Mouse (Mus musculus) adrenal gland, adult 18-20 months (tissue): Measurements from ENCODE around the gene Gabra5. TPM values are rescaled to one million over a fixed set of nuclear protein-coding genes. Genes with fewer than 3 reads are reported as not detected.

Source experiments
- DNase-seq, 2 experiments: peaks; one replicate each; pipeline ENCODE4 v3.0.0; 2021 to 2022; ENCODE audit warnings: low spot score in 2 of 2
- total RNA-seq, 2 experiments: library from RNA; stranded (reverse); gene quantifications; 1 replicate in 1 of 2; 2 replicates in 1 of 2; pipeline ENCODE4 v1.2.3; 2021

Gene Gabra5
- total RNA-seq, 2 experiments from 2014 or later: 0.17 to 0.22 TPM

DNA sequence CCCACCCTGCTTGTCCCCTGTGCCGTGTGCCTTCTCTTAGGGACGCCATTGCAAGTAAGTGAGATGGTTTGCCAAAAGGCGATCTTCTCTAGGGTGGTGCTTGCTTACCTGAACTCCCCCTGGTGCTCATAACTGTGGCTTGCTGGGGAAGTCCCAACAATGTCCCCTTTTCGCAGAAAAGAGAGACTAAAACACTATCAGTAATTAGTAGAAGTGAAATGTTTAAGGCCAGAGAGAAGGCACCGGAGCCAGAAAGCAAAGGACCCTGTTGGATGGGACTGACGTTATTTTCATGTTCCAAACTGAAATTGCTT, 122.6 kb downstream of the Gabra5 start:
- DNase-seq: no peak

DNA sequence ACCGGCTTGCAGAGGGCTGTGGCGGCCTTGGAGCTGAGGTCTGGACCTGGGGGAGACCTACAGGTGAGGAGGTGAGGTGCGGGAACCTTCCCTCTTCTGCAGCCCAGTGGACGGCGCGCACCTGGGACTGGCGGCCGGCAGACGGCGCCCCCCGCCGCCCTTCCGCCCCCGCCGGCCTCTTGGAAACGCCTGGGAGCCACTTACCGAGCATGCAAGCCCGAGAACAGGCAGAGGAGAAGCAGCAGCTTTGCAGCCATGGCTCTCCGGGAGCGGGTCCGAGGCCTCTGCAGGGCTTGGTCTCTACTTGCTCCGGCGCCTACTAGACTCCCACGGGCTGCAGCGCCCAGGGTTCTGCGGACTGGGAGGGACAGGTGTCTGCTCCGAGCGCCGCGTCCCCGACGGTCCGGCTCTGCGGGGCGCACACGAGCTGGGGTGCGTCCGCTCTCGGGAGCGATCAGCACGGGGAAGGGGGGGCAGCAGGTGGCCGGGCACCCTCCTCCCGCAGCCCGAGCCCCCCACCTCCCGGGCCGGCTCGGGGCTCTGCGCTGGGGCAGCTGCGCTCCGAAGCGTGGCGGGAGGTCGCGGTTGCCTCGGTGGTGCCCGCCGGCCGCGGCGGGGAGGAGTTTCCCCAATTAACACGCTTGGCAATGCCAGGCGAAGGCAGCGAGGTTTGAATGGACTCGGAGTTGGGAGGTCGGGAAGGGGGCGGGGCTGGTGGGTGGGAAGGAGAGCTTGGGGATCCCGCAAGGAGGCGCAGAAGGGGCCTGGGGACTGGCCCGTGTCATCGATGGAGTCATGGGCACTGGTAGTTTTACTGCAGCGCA, 123.1 kb downstream of the Gabra5 start, which contains the start of gene Gabrg3:
Gabrg3 (minus strand) TSS at position 672 of the 824 bp plus-strand sequence.
- DNase-seq: peak; percentile 20 to 34

DNA sequence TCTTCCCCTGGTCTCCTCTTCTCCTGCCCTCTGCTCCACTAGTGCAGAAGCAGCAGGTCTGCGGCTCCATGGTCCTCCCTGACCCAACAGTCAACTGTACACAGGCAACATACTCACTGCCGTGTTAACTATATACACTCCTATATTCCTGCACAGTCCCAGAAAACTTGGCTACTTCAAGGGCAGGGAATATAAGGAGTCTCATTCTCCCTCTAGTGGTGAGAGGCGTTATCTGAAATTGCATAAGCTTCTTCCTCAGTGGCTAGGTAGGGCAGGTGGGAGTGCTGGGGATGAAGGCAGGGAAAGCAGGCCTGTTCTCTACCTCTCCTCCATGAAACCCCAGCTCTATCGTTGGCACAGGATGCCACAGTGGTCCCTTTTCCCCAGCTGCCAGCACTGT, 125.7 kb downstream of the Gabra5 start:
- DNase-seq: no peak

DNA sequence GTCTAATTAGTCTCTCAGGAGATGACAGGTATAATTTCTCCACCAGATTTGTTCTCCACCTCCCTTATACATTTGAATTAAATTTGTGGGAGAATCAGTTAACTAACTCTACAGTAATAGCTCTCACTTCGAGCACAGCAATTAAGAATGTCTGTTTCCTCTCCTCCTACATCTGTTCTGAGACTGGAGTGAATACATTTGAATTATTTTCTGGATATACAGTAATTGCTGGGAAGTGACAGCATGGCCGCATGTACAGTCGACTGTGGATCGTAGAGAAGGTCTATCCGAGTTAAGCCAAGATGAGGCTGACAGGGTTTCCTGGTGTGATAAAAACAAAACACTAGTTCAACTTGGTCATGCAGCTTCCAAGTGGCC, 143.9 kb downstream of the Gabra5 start:
- DNase-seq: no peak

- DNase-seq: no peak
These were observed 144.5 kb downstream of the Gabra5 start for GRCm38 (mm10) chr7:57365134-57366012.

DNA sequence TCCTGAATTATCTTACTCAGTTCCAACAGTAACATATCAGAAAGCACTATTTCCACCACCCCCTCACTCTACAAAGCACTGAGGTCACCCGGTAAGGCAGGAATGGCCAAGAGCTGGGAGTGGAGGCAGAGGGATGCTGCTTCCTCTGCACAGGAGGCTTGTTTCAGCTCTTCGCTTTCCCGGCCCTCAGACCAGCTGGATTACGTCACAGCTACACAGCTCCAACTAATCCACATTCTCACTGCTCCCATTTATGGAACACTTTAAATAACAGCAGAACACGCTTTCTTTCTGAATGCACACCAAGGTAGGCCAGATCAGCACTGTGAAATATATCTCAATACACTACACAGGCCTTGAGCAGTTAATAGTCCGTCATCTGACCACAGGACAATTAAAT, 146.0 kb downstream of the Gabra5 start:
- DNase-seq: no peak

GRCm38 (mm10) chr7:57357871-57358540, 151.9 kb downstream of the Gabra5 start:
- DNase-seq: peak in 1 of 2 experiments; percentile 44

Other genes starting within 250 kb of the Gabra5 start
- 1 to 10 TPM; 1.2 to 9.1 TPM for gene Gabrg3, start 122.9 kb downstream of the Gabra5 start, total RNA-seq
- gene Gabrb3, start 90.4 kb downstream of the Gabra5 start, total RNA-seq: 1 to 10 TPM; 5.8 to 9.6 TPM